Mouse (Mus musculus): ENCODE data around the gene Atm. TPM values are rescaled to one million over a fixed set of nuclear protein-coding genes. Genes with fewer than 3 reads are reported as not detected.

The Atm gene
- polyA plus RNA-seq, 1 experiment from 2014 or later = 14.9 TPM

DNA sequence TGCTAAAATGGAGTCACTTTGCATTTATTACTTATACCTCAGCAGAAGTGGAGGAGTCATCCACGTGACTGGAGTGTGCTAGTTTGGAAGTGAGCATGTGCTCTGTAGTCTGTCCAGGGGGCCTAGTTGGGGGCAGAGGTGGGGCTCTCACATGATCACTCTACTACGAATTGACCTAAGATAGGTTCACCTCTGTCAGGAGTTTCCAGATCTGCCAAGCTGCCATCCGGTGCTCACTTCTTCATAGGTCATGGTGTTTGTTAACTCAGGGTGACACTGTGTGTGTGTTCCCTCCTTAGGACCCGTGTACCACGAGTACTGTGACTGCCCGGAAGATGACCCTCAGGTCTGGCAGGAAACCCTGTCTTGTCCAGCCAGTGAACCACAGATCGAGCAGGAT is 146.4 kb downstream of the Atm start:
- ATAC-seq (replicated peaks; ENCODE audit: insufficient number of reproducible peaks, low FRiP score, low TSS enrichment, low read depth) = no peak
- Histone ChIP-seq H3K4me2 (ENCODE audit: low read depth, low read length) (no peak overlapping the region), H3K27me3 (ENCODE audit: control insufficient read depth, insufficient read depth, low read length) (no peaks in the 10 kb centered on the region), H3K4me3 (ENCODE audit: low read depth, low read length) (no peak overlapping the region), H3K9ac (replicated peaks; ENCODE audit: low read length) (no peak overlapping the region), H3K27ac (replicated peaks; ENCODE audit: low read depth, low read length) (no peak overlapping the region), H3K4me1 (ENCODE audit: control insufficient read depth, insufficient read depth, low read length) (no peaks in the 10 kb centered on the region), H3K9me3 (replicated peaks; ENCODE audit: control insufficient read depth, low read length) (no peaks in the 10 kb centered on the region), H3K36me3 (replicated peaks; ENCODE audit: control insufficient read depth, insufficient read depth, low read depth, low read length) (no peaks in the 10 kb centered on the region)
- no peak for DNase-seq (ENCODE audit: low spot score)
- 74% methylated on average over 7 of the region's 7 CpGs for WGBS

Small RNAs within 50 kb of the gene (microRNA-seq; reads per million reads assigned to microRNA genes)
- not detected for gene Mir130c (ENCODE audit: borderline number of aligned reads)

Other genes with a start within 250 kb of the Atm start
- gene Exph5, start 235.1 kb downstream of the Atm start, polyA plus RNA-seq (2014; fragmentation: Nextera tagmentation; extraction: Ambion mirVana) = 0.85 and 0.98 TPM in 2 replicates
- gene Kdelc2, start 152.7 kb downstream of the Atm start, polyA plus RNA-seq (2014; fragmentation: Nextera tagmentation; extraction: Ambion mirVana) = 13.9 and 14.8 TPM in 2 replicates
- 0.33 and 0.43 TPM in 2 replicates for gene 4930550C14Rik, start 134.4 kb downstream of the Atm start, polyA plus RNA-seq (2014; fragmentation: Nextera tagmentation; extraction: Ambion mirVana)
- gene Npat, start 307 bp upstream of the Atm start, polyA plus RNA-seq (2014; fragmentation: Nextera tagmentation; extraction: Ambion mirVana) = 24.6 and 25.9 TPM in 2 replicates
- 56.7 and 65.0 TPM in 2 replicates for gene Acat1, start 73.6 kb upstream of the Atm start, polyA plus RNA-seq (2014; fragmentation: Nextera tagmentation; extraction: Ambion mirVana)
- gene Cul5, start 133.3 kb upstream of the Atm start, polyA plus RNA-seq (2014; fragmentation: Nextera tagmentation; extraction: Ambion mirVana) = 44.6 and 46.1 TPM in 2 replicates
- gene Rab39, start 169.5 kb upstream of the Atm start, polyA plus RNA-seq (2014; fragmentation: Nextera tagmentation; extraction: Ambion mirVana) = 1.7 TPM in 2 replicates
- 5.4 and 6.0 TPM in 2 replicates for gene Slc35f2, start 234.8 kb upstream of the Atm start, polyA plus RNA-seq (2014; fragmentation: Nextera tagmentation; extraction: Ambion mirVana)